Mouse (Mus musculus) forebrain, postnatal 0 days (tissue): ENCODE data around the gene Gm21170. TPM values are rescaled to one million over a fixed set of nuclear protein-coding genes. Genes with fewer than 3 reads are reported as not detected.
"Not testable (repeated sequence)": the region's sequence is repeated elsewhere in the genome, so short reads cannot be mapped to it uniquely, and the experiment has no call there.

Experiments
- ATAC-seq: fragments of 200-750 bp; cut with Nextera tagmentation; 2 replicates; pipeline ENCODE4 v1.8.0; 2017; ENCODE audit warnings: mild to moderate bottlenecking, moderate library complexity
- DNase-seq: peaks from one replicate; pipeline ENCODE4 v3.0.0-alpha.2; 2015
- H3K27ac ChIP-seq: fragments of 300-500 bp; sonication (generic); 2 replicates; pipeline ENCODE4 v1.5.1; 2014; ENCODE audit warnings: low read depth, mild to moderate bottlenecking, antibody characterized with exemption, low read length, moderate library complexity, mixed read lengths
- H3K27me3 ChIP-seq: fragments of 300-500 bp; sonication (generic); 2 replicates; pipeline ENCODE4 v1.6.1; 2014; ENCODE audit warnings: mild to moderate bottlenecking, low read length, mixed read lengths; ENCODE audit not compliant: insufficient read depth
- H3K36me3 ChIP-seq: fragments of 300-500 bp; sonication (generic); 2 replicates; pipeline ENCODE4 v1.6.1; 2014; ENCODE audit warnings: mild to moderate bottlenecking, moderate library complexity; ENCODE audit not compliant: insufficient read depth
- H3K4me1 ChIP-seq: fragments of 300-500 bp; sonication (generic); 2 replicates; pipeline ENCODE4 v1.6.1; 2014; ENCODE audit warnings: antibody characterized with exemption; ENCODE audit not compliant: insufficient read depth
- H3K4me2 ChIP-seq: fragments of 300-500 bp; sonication (generic); 2 replicates; pipeline ENCODE4 v1.6.1; 2014; ENCODE audit warnings: low read depth, mild to moderate bottlenecking, moderate library complexity
- H3K4me3 ChIP-seq: fragments of 300-500 bp; sonication (generic); 2 replicates; pipeline ENCODE4 v1.5.1; 2014; ENCODE audit warnings: low read depth, low read length, mixed read lengths
- H3K9ac ChIP-seq: fragments of 300-500 bp; sonication (generic); 2 replicates; pipeline ENCODE4 v1.6.1; 2014; ENCODE audit warnings: mild to moderate bottlenecking
- H3K9me3 ChIP-seq: fragments of 300-500 bp; sonication (generic); 2 replicates; pipeline ENCODE4 v1.6.1; 2016; ENCODE audit warnings: low read length
- WGBS: fragments of 180-500 bp; shearing (Covaris S2); extraction: QIAGEN DNeasy Blood & Tissue Kit; methylation state at CpG from one replicate; pipeline ENCODE4 v1.1.7; 2014; 5-methylcytosine and 5-hydroxymethylcytosine counted together
- polyA plus RNA-seq: library from polyadenylated mRNA; unstranded; fragments of >200 nt; fragmentation: Nextera tagmentation; extraction: Ambion mirVana; gene quantifications from 2 replicates; pipeline ENCODE4 v1.2.1, GENCODE M21; 2015
- total RNA-seq: library from RNA; depleted of rRNA; stranded (reverse); fragments of >200 nt; gene quantifications from 2 replicates; pipeline ENCODE4 v1.2.3, GENCODE M21; 2014; rRNA removed

Gm21170 gene
- total RNA-seq, result not detected in 2 replicates
- polyA plus RNA-seq, result not detected in 2 replicates

- WGBS, result no CpG with 5 or more reads among the region's 2 CpGs
- ATAC-seq, result not testable (repeated sequence)
These were observed at the start of gene Gm21170 for GRCm38 (mm10) chrY:47690998-47691397. Gene Gm21170, minus strand, starts transcription at chrY:47691098.

More at GRCm38 (mm10) chrY:47690998-47691397, at the start of gene Gm21170:
- H3K9me3 ChIP-seq, H3K27me3 ChIP-seq, H3K9ac ChIP-seq, H3K27ac ChIP-seq, H3K4me3 ChIP-seq, DNase-seq, H3K4me1 ChIP-seq, H3K36me3 ChIP-seq, H3K4me2 ChIP-seq: not testable (repeated sequence)

Other genes with a start within 250 kb of the Gm21170 start
- not detected in 2 replicates for gene Gm21256, start 240.1 kb downstream of the Gm21170 start, total RNA-seq
- not detected in 2 replicates for gene Gm21256, start 240.1 kb downstream of the Gm21170 start, polyA plus RNA-seq